Mouse (Mus musculus) adipose tissue, adult 10 weeks (tissue): ENCODE measurements around the gene Klk10. TPM values are rescaled to one million over a fixed set of nuclear protein-coding genes. Genes with fewer than 3 reads are reported as not detected.

ENCODE experiments used
- polyA plus RNA-seq: library from polyadenylated mRNA; stranded (reverse); fragments of 350-450 nt; fragmentation: Illumina TruSeq; extraction: RNeasy Lipid Tissue Mini Kit (QIAGEN cat#74804); gene quantifications from one replicate; pipeline ENCODE4 v1.2.3, GENCODE M21; 2014; ENCODE audit warnings: low read depth, low replicate concordance

The Klk10 gene
- 0.37 TPM for polyA plus RNA-seq

DNA sequence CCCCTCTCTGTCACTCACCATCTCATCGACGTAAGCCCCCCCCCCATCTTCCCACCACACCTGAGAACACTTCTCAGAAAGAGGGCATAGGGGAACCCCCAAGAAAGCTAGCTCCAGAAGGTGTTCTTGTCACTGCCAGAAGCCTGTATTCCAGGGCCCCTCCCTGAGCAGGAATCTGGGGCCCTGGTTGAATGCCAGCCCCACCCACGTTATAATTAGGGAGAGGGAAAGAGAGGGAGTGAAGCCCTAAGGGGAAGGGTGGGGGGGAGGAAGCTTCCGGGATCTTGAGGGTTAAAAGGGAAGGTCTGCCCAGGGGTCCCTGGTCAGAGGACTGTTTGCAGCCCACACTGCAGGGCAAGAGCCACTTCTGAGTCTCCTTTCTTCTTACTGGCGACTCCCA lies at the start of gene Klk10:
TSS of gene Klk10 (plus strand) at position 290 of the 400 bp plus-strand sequence.

DNA sequence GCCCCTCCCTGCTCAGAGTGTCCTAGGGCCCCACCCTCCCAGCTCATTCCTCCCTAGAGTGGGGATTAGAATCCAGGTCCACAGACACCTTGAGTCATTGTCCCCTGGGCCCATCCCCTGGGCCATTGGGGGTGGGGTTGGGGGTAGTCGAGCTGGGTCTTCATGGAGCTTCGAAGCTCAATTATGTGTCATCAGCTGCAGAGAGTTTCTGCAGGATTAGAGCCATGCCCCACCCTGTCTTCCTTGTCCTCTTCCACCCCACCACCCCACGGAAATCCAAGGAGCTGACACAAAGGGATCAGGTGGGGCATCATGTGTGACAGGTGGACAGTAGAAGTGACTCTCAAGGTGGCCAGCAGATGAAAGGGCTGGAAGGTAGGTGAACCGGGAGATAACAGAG lies 12.2 kb upstream of the Klk10 start, which contains the start of gene Klk12:
TSS of gene Klk12 (plus strand) at position 301 of the 400 bp plus-strand sequence.

DNA sequence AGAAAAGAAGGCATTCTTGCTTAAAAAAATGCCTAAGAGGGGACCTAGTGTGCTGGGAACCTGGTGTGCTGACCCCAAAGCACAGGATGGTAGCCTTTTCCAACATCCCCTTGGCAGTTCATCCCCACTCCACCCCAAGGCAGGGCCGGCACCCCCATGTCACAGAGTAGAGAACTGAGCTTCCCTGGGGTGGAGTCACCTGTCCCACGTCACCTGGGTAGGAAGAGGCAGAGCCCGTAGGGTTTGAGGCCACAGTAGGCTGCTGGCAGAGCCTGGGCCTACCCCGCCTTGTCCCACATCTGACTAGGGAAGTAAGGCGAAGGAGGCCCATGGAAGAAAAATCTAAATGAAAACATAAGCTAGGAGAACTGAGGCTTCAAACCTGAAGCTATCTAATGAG lies 6.5 kb upstream of the Klk10 start, which contains the start of gene Klk11:
TSS of gene Klk11 (plus strand) at position 241 of the 400 bp plus-strand sequence.

DNA sequence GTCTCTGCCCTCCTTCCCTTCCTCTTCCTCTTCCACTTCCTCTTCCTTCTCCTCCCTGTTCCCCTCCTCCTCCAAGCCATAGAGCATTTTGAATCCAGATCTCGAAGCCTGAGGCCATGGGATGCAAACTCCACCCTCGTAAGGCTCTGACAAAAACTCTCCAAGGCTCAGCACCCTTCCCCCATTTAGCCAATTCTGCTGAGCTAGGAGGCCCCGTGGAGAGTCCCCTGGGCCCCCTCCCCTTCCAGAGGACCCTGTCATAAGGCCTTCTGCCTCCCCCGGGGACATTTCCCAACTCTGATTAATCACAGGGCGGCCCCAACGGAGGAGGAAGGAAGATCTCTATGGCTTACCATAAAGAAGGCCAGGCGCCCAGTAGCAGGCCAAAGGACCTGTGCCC lies 10.8 kb downstream of the Klk10 start, which contains the start of gene Klk9:
TSS of gene Klk9 (plus strand) at position 301 of the 400 bp plus-strand sequence.

DNA sequence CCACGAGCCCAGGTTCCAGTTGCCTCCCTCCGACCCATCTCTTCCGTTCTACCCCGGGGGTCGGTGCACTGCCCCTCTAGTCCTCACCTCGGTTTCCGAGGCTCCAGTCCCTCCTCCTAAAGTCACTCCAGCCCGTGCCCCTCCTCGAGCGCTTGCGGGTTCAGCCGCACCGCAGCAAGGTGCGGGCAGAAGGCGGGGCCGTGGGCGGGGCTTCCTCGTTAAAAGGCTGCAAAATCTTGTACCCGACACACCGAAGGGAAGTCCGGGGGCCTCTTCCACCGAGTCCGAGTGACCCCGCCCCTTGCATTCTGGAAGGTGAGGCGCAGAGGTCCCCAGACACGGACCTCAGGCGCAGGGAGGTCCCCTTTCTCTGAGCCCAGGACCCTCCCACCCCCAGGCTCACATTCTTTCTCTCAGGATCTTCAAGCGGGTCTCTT lies 16.5 kb downstream of the Klk10 start, which contains the start of gene Klk8:
TSS of gene Klk8 (plus strand) at position 245 of the 437 bp plus-strand sequence.

DNA sequence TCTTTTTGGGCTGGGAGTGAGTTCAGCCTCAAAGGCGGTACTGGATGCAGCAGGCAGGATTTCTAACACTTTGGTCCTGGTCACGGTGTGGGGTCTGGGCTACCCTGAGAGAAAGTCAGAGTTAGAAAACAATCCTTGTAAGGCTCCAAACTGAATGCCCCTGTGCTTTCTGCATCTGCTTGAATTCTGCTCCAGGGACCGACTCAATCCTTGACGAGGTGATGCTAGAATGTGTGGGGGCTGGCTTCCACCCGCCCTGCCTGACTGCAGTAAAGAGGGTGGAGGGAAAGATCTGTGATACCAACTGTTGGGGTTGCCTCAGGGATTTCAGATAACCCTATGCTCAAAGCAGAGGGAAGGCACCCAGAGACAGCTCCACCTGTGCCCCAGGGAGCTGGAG lies 30.2 kb downstream of the Klk10 start, which contains the start of gene Klk7:
TSS of gene Klk7 (plus strand) at position 301 of the 400 bp plus-strand sequence.

DNA sequence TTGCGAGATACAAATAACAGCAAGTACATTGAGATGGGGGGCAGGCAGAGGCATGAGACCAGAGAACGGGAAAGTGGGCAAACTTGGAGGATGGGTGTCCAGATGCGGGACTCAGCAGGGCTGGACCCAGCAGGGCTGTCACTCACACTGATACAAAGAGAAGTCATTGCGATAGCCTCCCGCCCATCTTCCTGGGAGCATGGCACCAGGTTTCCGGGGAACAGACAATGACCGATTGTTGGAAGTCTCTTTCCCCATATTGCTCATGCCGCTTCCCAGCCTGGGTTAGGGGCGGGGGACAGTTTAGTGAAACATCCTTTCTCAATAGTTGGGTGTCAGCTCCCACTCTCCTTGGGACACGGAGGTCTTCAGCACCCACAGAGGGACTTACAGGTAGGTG lies 43.4 kb downstream of the Klk10 start, which contains the start of gene Klk6:
TSS of gene Klk6 (plus strand) at position 301 of the 400 bp plus-strand sequence.

Other genes starting within 250 kb of the Klk10 start
- 5.4 TPM for gene Cd33, start 236.6 kb upstream of the Klk10 start, polyA plus RNA-seq
- gene Zfp658, start 218.8 kb upstream of the Klk10 start, polyA plus RNA-seq: 3.3 TPM
- gene Zfp719, start 201.4 kb upstream of the Klk10 start, polyA plus RNA-seq: 6.0 TPM
- not detected for gene Zfp819, start 173.9 kb upstream of the Klk10 start, polyA plus RNA-seq
- gene Ceacam18, start 146.3 kb upstream of the Klk10 start, polyA plus RNA-seq: not detected
- gene Siglece, start 120.9 kb upstream of the Klk10 start, polyA plus RNA-seq: 1.9 TPM
- 9.8 TPM for gene Ctu1, start 109.0 kb upstream of the Klk10 start, polyA plus RNA-seq
- 0.32 TPM for gene Klk14, start 90.6 kb upstream of the Klk10 start, polyA plus RNA-seq
- gene Klk13, start 68.5 kb upstream of the Klk10 start, polyA plus RNA-seq: not detected
- not detected for gene Klk12, start 12.1 kb upstream of the Klk10 start, polyA plus RNA-seq
- not detected for gene Klk11, start 6.4 kb upstream of the Klk10 start, polyA plus RNA-seq
- gene Klk9, start 10.9 kb downstream of the Klk10 start, polyA plus RNA-seq: not detected
- 1.0 TPM for gene Klk8, start 16.5 kb downstream of the Klk10 start, polyA plus RNA-seq
- gene Klk7, start 30.3 kb downstream of the Klk10 start, polyA plus RNA-seq: not detected
- not detected for gene Klk6, start 43.5 kb downstream of the Klk10 start, polyA plus RNA-seq
- gene Klk5, start 60.9 kb downstream of the Klk10 start, polyA plus RNA-seq: not detected
- gene Klk4, start 100.1 kb downstream of the Klk10 start, polyA plus RNA-seq: not detected
- gene Klk15, start 152.7 kb downstream of the Klk10 start, polyA plus RNA-seq: not detected
- 2.2 TPM for gene Klk1b8, start 169.6 kb downstream of the Klk10 start, polyA plus RNA-seq
- gene Klk1b1, start 185.7 kb downstream of the Klk10 start, polyA plus RNA-seq: not detected
- gene Klk1b9, start 195.0 kb downstream of the Klk10 start, polyA plus RNA-seq: 0.52 TPM
- gene Klk1b11, start 214.8 kb downstream of the Klk10 start, polyA plus RNA-seq: not detected
- 0.52 TPM for gene Klk1b26, start 231.1 kb downstream of the Klk10 start, polyA plus RNA-seq